Mouse (Mus musculus) olfactory bulb, adult 2 months (tissue): ENCODE measurements around the gene Gm2042.
"Not testable (repeated sequence)": the region's sequence is repeated elsewhere in the genome, so short reads cannot be mapped to it uniquely, and the experiment has no call there.

Source experiments
- CTCF ChIP-seq: fragments of 200-500 bp; IDR thresholded peaks from 2 replicates; pipeline ENCODE4 v1.5.1; 2012; ENCODE audit warnings: low read depth, mild to moderate bottlenecking, low read length, moderate library complexity; ENCODE audit not compliant: insufficient read depth
- POLR2A ChIP-seq: fragments of 200-500 bp; IDR thresholded peaks from 2 replicates; pipeline ENCODE4 v1.6.1; 2012; ENCODE audit warnings: mild to moderate bottlenecking, low read depth, low read length, moderate library complexity; ENCODE audit not compliant: insufficient read depth

DNA sequence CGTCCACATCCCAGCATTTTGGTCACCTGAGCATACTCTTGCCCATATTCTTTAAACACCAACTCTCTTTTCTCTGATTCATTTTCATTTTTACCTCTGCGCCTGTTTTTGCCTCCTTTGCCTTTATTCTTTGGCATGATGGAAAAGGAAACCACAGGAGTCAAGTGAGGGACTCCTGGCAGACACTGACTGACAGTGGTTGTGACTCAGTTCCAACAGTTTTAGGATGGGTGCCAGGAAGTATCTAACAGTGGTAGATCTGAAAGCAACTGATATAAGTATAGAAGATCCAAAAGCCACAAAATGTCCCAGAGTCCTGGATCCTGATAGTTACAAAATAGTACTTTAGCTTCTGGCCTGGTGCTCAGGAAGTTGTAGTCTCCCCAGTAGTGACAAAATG lies 34.2 kb upstream of the Gm2042 start, which contains the start of gene Gm2035:
- not testable (repeated sequence) for TF ChIP-seq POLR2A, CTCF
